8 mouse cellular contexts compared by ENCODE assay signal in genomic region chr6:134863146-134863545, GRCm38 (mm10). TPM values are rescaled to one million over a fixed set of nuclear protein-coding genes. Genes with fewer than 3 reads are reported as not detected.
A peak's percentile ranks its signal among the peaks of the same experiment; 100 is the strongest.
DNase-seq lines count a peak whose midpoint lies in the region; ATAC-seq and TF ChIP-seq lines count a peak whose summit lies in the region.

No protein-coding gene starts in this region.

- DNase-seq in G1E (ENCODE audit: low spot score): peak; percentile 59
- DNase-seq in cerebellum, adult 18-20 months: peak; percentile 92 to 98
- peak; percentile 99 for DNase-seq in forebrain, postnatal 0 days
- peak; percentile 90 to 98 for DNase-seq in heart, postnatal 36 days
- DNase-seq in layer of hippocampus, adult 18-20 months (ENCODE audit: low spot score in 2 of 2): peak; percentile 94 to 99
- peak; percentile 89 to 92 for DNase-seq in lung, adult 18-20 months
- DNase-seq in testis, postnatal 10 days (ENCODE audit: low spot score): peak; percentile 99

- H3K4me1 ChIP-seq in G1E (ENCODE audit: insufficient read depth, low read depth, low read length): peaks cover 3% of the 10 kb centered on the region; the same call in 1 of the 2 replicates
- peaks cover 14% of the 10 kb centered on the region for H3K4me1 ChIP-seq in forebrain, postnatal 0 days (ENCODE audit: insufficient read depth)
- peaks cover 13% of the 10 kb centered on the region for H3K4me1 ChIP-seq in neural tube, embryonic 15.5 days

- H3K9me3 ChIP-seq in G1E (replicated peaks): no peaks in the 10 kb centered on the region
- no peaks in the 10 kb centered on the region for H3K9me3 ChIP-seq in forebrain, postnatal 0 days (ENCODE audit: low read length)
- no peaks in the 10 kb centered on the region for H3K9me3 ChIP-seq in neural tube, embryonic 15.5 days (replicated peaks)

- peaks cover 3% of the 10 kb centered on the region; the same call in 1 of the 2 replicates for H3K27me3 ChIP-seq in G1E (ENCODE audit: insufficient read depth, low read length)
- no peaks in the 10 kb centered on the region for H3K27me3 ChIP-seq in forebrain, postnatal 0 days (ENCODE audit: insufficient read depth, low read length)
- no peaks in the 10 kb centered on the region for H3K27me3 ChIP-seq in neural tube, embryonic 15.5 days (replicated peaks)

- TF ChIP-seq CTCF in G1E (IDR thresholded peaks at IDR 0.05; ENCODE audit: low read depth, low read length): peak; percentile 93
- peak; percentile 96 for TF ChIP-seq CTCF in forebrain, postnatal 0 days (IDR thresholded peaks at IDR 0.05; ENCODE audit: low read depth)

- H3K27ac ChIP-seq in forebrain, postnatal 0 days (ENCODE audit: low read depth, low read length): peak overlapping the region; percentile 90
- peak overlapping the region; percentile 78 for H3K27ac ChIP-seq in neural tube, embryonic 15.5 days (replicated peaks)

- peak; percentile 34 for ATAC-seq in G1E (ENCODE audit: extremely low read depth, insufficient number of reproducible peaks, low FRiP score, poor library complexity, severe bottlenecking)
- ATAC-seq in forebrain, postnatal 0 days: peak; percentile 96
- peak; percentile 89 for ATAC-seq in neural tube, embryonic 15.5 days (ENCODE audit: low FRiP score)

- H3K4me3 ChIP-seq in G1E (ENCODE audit: low read depth, low read length): no peak overlapping the region
- H3K4me3 ChIP-seq in forebrain, postnatal 0 days (ENCODE audit: low read depth, low read length): peak overlapping the region; percentile 35
- peak overlapping the region; percentile 32 for H3K4me3 ChIP-seq in neural tube, embryonic 15.5 days (replicated peaks)

- H3K9ac ChIP-seq in forebrain, postnatal 0 days: peak overlapping the region; percentile 58
- peak overlapping the region; percentile 36; the same call in 1 of the 2 replicates for H3K9ac ChIP-seq in neural tube, embryonic 15.5 days (replicated peaks)

- peak overlapping the region; percentile 60 for H3K4me2 ChIP-seq in forebrain, postnatal 0 days (ENCODE audit: low read depth)
- H3K4me2 ChIP-seq in neural tube, embryonic 15.5 days: peak overlapping the region; percentile 57

- peaks cover 9% of the 10 kb centered on the region for H3K36me3 ChIP-seq in G1E (replicated peaks)
- peaks cover 21% of the 10 kb centered on the region for H3K36me3 ChIP-seq in forebrain, postnatal 0 days (ENCODE audit: insufficient read depth)
- H3K36me3 ChIP-seq in neural tube, embryonic 15.5 days: peaks cover 22% of the 10 kb centered on the region

- intact Hi-C loops in heart, postnatal 36 days (cut with DNase I): loop anchor here (1.0 to 2.0 kb wide), 2 partner anchors 68 to 204 kb away; no protein-coding TSS in a partner anchor

- under 1% methylated on average over 19 of the region's 19 CpGs for WGBS in forebrain, postnatal 0 days
- WGBS in neural tube, embryonic 15.5 days: under 1% methylated on average over 19 of the region's 19 CpGs

RNA-seq across cellular contexts. Expression of gene Crebl2, which starts 33.2 kb away (rescaled TPM):
- 8.4 and 11.4 TPM in 2 replicates for total RNA-seq in G1E (2014; fragmentation: Nextera tagmentation)
- total RNA-seq in G1E (2017): 10.7 and 12.3 TPM in 2 replicates
- 2.0 and 2.4 TPM in 2 replicates for polyA plus RNA-seq in G1E (2012)
- 5.2 and 7.9 TPM in 2 replicates for total RNA-seq in forebrain, postnatal 0 days (2014; rRNA removed)
- polyA plus RNA-seq in forebrain, postnatal 0 days (2015; fragmentation: Nextera tagmentation; extraction: Ambion mirVana): 1.6 and 2.6 TPM in 2 replicates
- total RNA-seq in heart, postnatal 36 days (2021): 10 to 100 TPM; 13.0 to 14.1 TPM
- 10 to 100 TPM; 47.3 to 48.1 TPM for total RNA-seq in layer of hippocampus, adult 18-20 months (2021)
- polyA plus RNA-seq in neural tube, embryonic 15.5 days (2015; fragmentation: Nextera tagmentation; extraction: Ambion mirVana): 3.9 and 4.6 TPM in 2 replicates

RNA-seq across cellular contexts. Expression of gene Gpr19, which starts 35.2 kb away (rescaled TPM):
- 22.5 and 25.0 TPM in 2 replicates for total RNA-seq in G1E (2014; fragmentation: Nextera tagmentation)
- 11.2 and 11.7 TPM in 2 replicates for total RNA-seq in G1E (2017)
- 2.3 and 3.5 TPM in 2 replicates for polyA plus RNA-seq in G1E (2012)
- total RNA-seq in forebrain, postnatal 0 days (2014; rRNA removed): 33.2 and 34.5 TPM in 2 replicates
- polyA plus RNA-seq in forebrain, postnatal 0 days (2015; fragmentation: Nextera tagmentation; extraction: Ambion mirVana): 38.6 and 42.7 TPM in 2 replicates
- 1 to 10 TPM; 4.4 to 5.2 TPM for total RNA-seq in heart, postnatal 36 days (2021)
- 10 to 100 TPM; 26.2 to 28.1 TPM for total RNA-seq in layer of hippocampus, adult 18-20 months (2021)
- polyA plus RNA-seq in neural tube, embryonic 15.5 days (2015; fragmentation: Nextera tagmentation; extraction: Ambion mirVana): 31.2 and 37.0 TPM in 2 replicates

RNA-seq across cellular contexts. Expression of gene Cdkn1b, which starts 57.1 kb away (rescaled TPM):
- total RNA-seq in G1E (2014; fragmentation: Nextera tagmentation): 88.0 and 88.8 TPM in 2 replicates
- total RNA-seq in G1E (2017): 79.3 and 87.1 TPM in 2 replicates
- polyA plus RNA-seq in G1E (2012): 34.6 and 34.8 TPM in 2 replicates
- total RNA-seq in forebrain, postnatal 0 days (2014; rRNA removed): 89.0 and 102 TPM in 2 replicates
- 36.0 and 44.0 TPM in 2 replicates for polyA plus RNA-seq in forebrain, postnatal 0 days (2015; fragmentation: Nextera tagmentation; extraction: Ambion mirVana)
- 10 to 100 TPM; 50.9 to 53.6 TPM for total RNA-seq in heart, postnatal 36 days (2021)
- total RNA-seq in layer of hippocampus, adult 18-20 months (2021): 10 to 100 TPM; 46.0 to 48.2 TPM
- 15.7 and 17.3 TPM in 2 replicates for polyA plus RNA-seq in neural tube, embryonic 15.5 days (2015; fragmentation: Nextera tagmentation; extraction: Ambion mirVana)

Comparison
In these comparisons a context has a peak if more than half of its experiments do, and no peak if none do; other contexts are left out.
1. ATAC-seq: peak in every context shown above with its lines; median percentile 96 in forebrain, postnatal 0 days; 89 in neural tube, embryonic 15.5 days; 34 in G1E.